18 mouse cellular contexts compared by ENCODE assay signal in the genomic region with DNA sequence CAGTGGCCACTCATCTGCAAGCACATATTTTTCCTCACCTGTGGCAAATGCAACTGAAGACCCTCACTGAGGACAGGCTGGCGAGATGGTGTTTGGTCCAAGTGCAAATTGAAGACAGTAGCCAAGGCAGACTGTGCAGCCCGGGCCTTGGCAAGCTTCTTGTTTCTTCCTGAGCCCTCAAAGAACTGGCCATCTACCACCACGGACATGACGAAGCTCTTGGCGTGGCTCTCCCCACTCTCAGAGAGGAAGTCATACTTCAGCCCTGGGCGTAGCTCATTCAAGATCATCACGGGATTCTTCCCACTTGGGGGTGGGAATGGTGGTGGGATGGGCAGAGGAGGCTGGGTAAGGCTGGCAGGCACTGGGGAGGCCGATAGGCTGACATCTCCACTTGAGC.
"Had no signal": no experiment of that assay in that cellular context is flagged by ENCODE, and none has a peak within 500 bp of the region (broad histone marks: within the 10 kb centered on the region; RNA-seq: fewer than 3 reads in every experiment).

No protein-coding gene starts in this region.

- DNase-seq: kidney, adult 11 months; layer of hippocampus, postnatal 36 days; liver, embryonic 13.5 days; lung, embryonic 14.5 days; right cerebral cortex, adult 18-20 months; right cerebral cortex, postnatal 14 days; right cerebral cortex, postnatal 4 days; thymus, adult 18-20 months; thymus, postnatal 36 days had no signal

- H3K4me1 ChIP-seq: intestine, embryonic 15.5 days; liver, embryonic 13.5 days; midbrain, embryonic 12.5 days; neural tube, embryonic 12.5 days had no signal

- H3K27me3 ChIP-seq: intestine, embryonic 15.5 days; liver, embryonic 13.5 days; midbrain, embryonic 12.5 days; midbrain, embryonic 15.5 days; neural tube, embryonic 12.5 days; neural tube, embryonic 15.5 days had no signal

- H3K27ac ChIP-seq: intestine, embryonic 15.5 days; kidney, postnatal 0 days; left cerebral cortex, adult 2 months; liver, embryonic 13.5 days; macrophage; midbrain, embryonic 12.5 days; midbrain, embryonic 15.5 days; neural tube, embryonic 12.5 days; neural tube, embryonic 15.5 days; stomach, postnatal 0 days had no signal

- H3K36me3 ChIP-seq: intestine, embryonic 15.5 days; liver, embryonic 13.5 days; midbrain, embryonic 15.5 days; neural tube, embryonic 12.5 days had no signal

- H3K4me3 ChIP-seq: intestine, embryonic 15.5 days; left cerebral cortex, adult 2 months; liver, embryonic 13.5 days; midbrain, embryonic 12.5 days; midbrain, embryonic 15.5 days; neural tube, embryonic 12.5 days; neural tube, embryonic 15.5 days had no signal
